Mouse (Mus musculus): ENCODE data around the gene Gm45783. TPM values are rescaled to one million over a fixed set of nuclear protein-coding genes. Genes with fewer than 3 reads are reported as not detected.
"Not testable (repeated sequence)": the region's sequence is repeated elsewhere in the genome, so short reads cannot be mapped to it uniquely, and the experiment has no call there.

Gene Gm45783
- polyA plus RNA-seq (2015; fragmentation: Nextera tagmentation; extraction: Ambion mirVana): not detected in 2 replicates

DNA sequence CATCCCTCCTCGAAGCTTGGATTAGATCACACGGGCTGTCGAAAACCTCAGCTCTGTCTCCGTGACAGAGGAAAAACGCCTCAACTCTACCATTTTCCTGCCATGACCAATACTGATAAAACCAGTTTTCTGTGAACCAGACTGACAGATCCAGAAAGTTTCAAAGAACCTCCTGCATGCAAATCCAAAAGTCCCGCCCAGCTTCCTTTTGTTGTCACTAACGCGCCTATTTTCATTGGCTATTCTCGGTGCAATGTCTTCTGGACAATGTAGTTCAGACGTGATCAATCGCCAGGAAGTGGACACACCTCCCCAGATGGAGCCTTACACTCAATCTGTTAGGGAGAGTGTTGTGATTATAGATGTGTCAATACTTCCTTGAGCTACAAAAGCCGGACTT, at the start of gene Gm45783:
Gene Gm45783, minus strand, starts transcription at position 143 of the 400 bp plus-strand sequence.
- not testable (repeated sequence) for H3K9me3 ChIP-seq (replicated peaks); H3K4me3 ChIP-seq (replicated peaks); H3K36me3 ChIP-seq; H3K27ac ChIP-seq (replicated peaks); ATAC-seq (ENCODE audit: insufficient number of reproducible peaks, low FRiP score, low TSS enrichment, low read depth); H3K4me2 ChIP-seq (replicated peaks); H3K4me1 ChIP-seq; H3K9ac ChIP-seq; H3K27me3 ChIP-seq
- 60% methylated on average over 12 of the region's 12 CpGs for WGBS

GRCm38 (mm10) chr7:7399603-7400002, 25.2 kb upstream of the Gm45783 start, which contains the start of gene Vmn2r31:
Gene Vmn2r31 (minus strand): TSS chr7:7399703.
- not testable (repeated sequence) for H3K4me1 ChIP-seq; H3K36me3 ChIP-seq; H3K9me3 ChIP-seq (replicated peaks); H3K27ac ChIP-seq (replicated peaks); ATAC-seq (ENCODE audit: insufficient number of reproducible peaks, low FRiP score, low TSS enrichment, low read depth); H3K4me3 ChIP-seq (replicated peaks); H3K27me3 ChIP-seq; H3K9ac ChIP-seq; H3K4me2 ChIP-seq (replicated peaks)

DNA sequence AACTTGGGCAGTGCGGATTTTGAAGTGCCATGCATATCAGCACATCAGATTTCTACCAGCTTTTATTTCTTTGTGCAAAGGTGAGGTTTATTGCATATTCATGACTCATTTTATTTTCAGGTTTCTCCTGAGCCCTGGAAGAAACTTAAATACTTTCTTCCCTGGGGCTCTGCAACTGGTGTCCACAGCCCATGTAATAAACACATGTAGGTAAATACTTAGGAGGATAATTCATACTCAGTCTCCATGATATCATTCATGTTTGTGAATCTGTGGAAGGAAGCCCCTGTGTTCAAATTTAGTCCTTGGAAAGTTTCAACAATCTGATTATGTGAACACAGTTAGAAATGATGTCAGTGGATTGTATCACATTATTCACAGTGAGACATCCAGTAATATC, 36.9 kb downstream of the Gm45783 start, which contains the start of gene Vmn2r30:
Gene Vmn2r30, minus strand, starts transcription at position 101 of the 400 bp plus-strand sequence.
- not testable (repeated sequence) for ATAC-seq (ENCODE audit: insufficient number of reproducible peaks, low FRiP score, low TSS enrichment, low read depth); H3K9me3 ChIP-seq (replicated peaks); H3K27ac ChIP-seq (replicated peaks); H3K36me3 ChIP-seq; H3K4me2 ChIP-seq (replicated peaks); H3K4me3 ChIP-seq (replicated peaks); H3K9ac ChIP-seq; H3K4me1 ChIP-seq; H3K27me3 ChIP-seq
- WGBS: no CpG with 5 or more reads among the region's 1 CpGs

- H3K27ac ChIP-seq (replicated peaks): no peak overlapping the region
- H3K9ac ChIP-seq: no peak overlapping the region
- no peak overlapping the region for H3K4me3 ChIP-seq (replicated peaks)
- H3K4me1 ChIP-seq: peaks cover 9% of the 10 kb centered on the region
- no peaks in the 10 kb centered on the region for H3K9me3 ChIP-seq (replicated peaks)
- H3K36me3 ChIP-seq: peaks cover 49% of the 10 kb centered on the region
- H3K27me3 ChIP-seq: peaks cover 1% of the 10 kb centered on the region; the same call in 1 of the 2 replicates
- no peak for ATAC-seq (ENCODE audit: insufficient number of reproducible peaks, low FRiP score, low TSS enrichment, low read depth)
- H3K4me2 ChIP-seq (replicated peaks): no peak overlapping the region
- whole genome bisulfite sequencing: 78% methylated on average over 16 of the region's 16 CpGs
These were observed 78.8 kb downstream of the Gm45783 start for GRCm38 (mm10) chr7:7295595-7295994.

Small RNAs within 50 kb of the gene (microRNA-seq; reads per million reads assigned to microRNA genes)
- gene Mir5620 (ENCODE audit: borderline number of aligned reads): 0.69 reads per million

Other genes with a start within 250 kb of the Gm45783 start
- 1.9 and 2.3 TPM in 2 replicates for gene Zfp773, start 237.8 kb downstream of the Gm45783 start, polyA plus RNA-seq (2015; fragmentation: Nextera tagmentation; extraction: Ambion mirVana)
- gene Zfp418, start 203.2 kb downstream of the Gm45783 start, polyA plus RNA-seq (2015; fragmentation: Nextera tagmentation; extraction: Ambion mirVana): 2.3 and 3.0 TPM in 2 replicates
- 10.1 and 10.3 TPM in 2 replicates for gene Zfp772, start 164.6 kb downstream of the Gm45783 start, polyA plus RNA-seq (2015; fragmentation: Nextera tagmentation; extraction: Ambion mirVana)
- 1.1 and 1.2 TPM in 2 replicates for gene Vmn2r29, start 127.2 kb downstream of the Gm45783 start, polyA plus RNA-seq (2015; fragmentation: Nextera tagmentation; extraction: Ambion mirVana)
- 5.0 and 6.0 TPM in 2 replicates for gene Gm45844, start 96.3 kb downstream of the Gm45783 start, polyA plus RNA-seq (2015; fragmentation: Nextera tagmentation; extraction: Ambion mirVana)
- 57.0 and 57.1 TPM in 2 replicates for gene Clcn4, start 73.7 kb downstream of the Gm45783 start, polyA plus RNA-seq (2015; fragmentation: Nextera tagmentation; extraction: Ambion mirVana)
- not detected in 2 replicates for gene Vmn2r30, start 37.0 kb downstream of the Gm45783 start, polyA plus RNA-seq (2015; fragmentation: Nextera tagmentation; extraction: Ambion mirVana)
- gene Vmn2r31, start 25.1 kb upstream of the Gm45783 start, polyA plus RNA-seq (2015; fragmentation: Nextera tagmentation; extraction: Ambion mirVana): not detected in 2 replicates
- not detected in 2 replicates for gene Vmn2r32, start 105.4 kb upstream of the Gm45783 start, polyA plus RNA-seq (2015; fragmentation: Nextera tagmentation; extraction: Ambion mirVana)
- not detected in 2 replicates for gene Vmn2r33, start 192.2 kb upstream of the Gm45783 start, polyA plus RNA-seq (2015; fragmentation: Nextera tagmentation; extraction: Ambion mirVana)